Mouse (Mus musculus): ENCODE data around the gene Foxr1. TPM values are rescaled to one million over a fixed set of nuclear protein-coding genes. Genes with fewer than 3 reads are reported as not detected.
"Not testable (repeated sequence)": the region's sequence is repeated elsewhere in the genome, so short reads cannot be mapped to it uniquely, and the experiment has no call there.

Foxr1 gene
- total and polyA plus RNA-seq, 2 experiments from 2014 or later = not detected

- peaks cover 32% of the 10 kb centered on the region for H3K36me3 ChIP-seq (ENCODE audit: insufficient read depth, low read length)
- H3K4me2 ChIP-seq (ENCODE audit: low read depth, low read length, poor library complexity, severe bottlenecking) = no peak overlapping the region
- no peak overlapping the region for H3K27ac ChIP-seq (ENCODE audit: low read depth, low read length)
- ATAC-seq (ENCODE audit: low FRiP score) = no peak
- no peak overlapping the region for H3K9ac ChIP-seq (replicated peaks; ENCODE audit: low read length, poor library complexity, severe bottlenecking)
- WGBS = 83% methylated on average over 2 of the region's 2 CpGs
- H3K9me3 ChIP-seq (ENCODE audit: low read length) = no peaks in the 10 kb centered on the region
- no peaks in the 10 kb centered on the region for H3K4me1 ChIP-seq (ENCODE audit: insufficient read depth, low read length)
- TF ChIP-seq CTCF (IDR thresholded peaks at IDR 0.05) = no peak
- no peak for DNase-seq (ENCODE audit: low spot score)
- H3K4me3 ChIP-seq (ENCODE audit: low read depth, low read length) = no peak overlapping the region
- H3K27me3 ChIP-seq (ENCODE audit: insufficient read depth, low read length) = no peaks in the 10 kb centered on the region
Measured at GRCm38 (mm10) chr9:44412781-44413180, 28.2 kb downstream of the Foxr1 start.

- no peak overlapping the region for H3K4me3 ChIP-seq (ENCODE audit: low read depth, low read length)
- TF ChIP-seq CTCF (IDR thresholded peaks at IDR 0.05) = no peak
- H3K4me2 ChIP-seq (ENCODE audit: low read depth, low read length, poor library complexity, severe bottlenecking) = no peak overlapping the region
- H3K4me1 ChIP-seq (ENCODE audit: insufficient read depth, low read length) = no peaks in the 10 kb centered on the region
- H3K9ac ChIP-seq (replicated peaks; ENCODE audit: low read length, poor library complexity, severe bottlenecking) = no peak overlapping the region
- ATAC-seq (ENCODE audit: low FRiP score) = no peak
- peaks cover 32% of the 10 kb centered on the region for H3K36me3 ChIP-seq (ENCODE audit: insufficient read depth, low read length)
- H3K9me3 ChIP-seq (ENCODE audit: low read length) = no peaks in the 10 kb centered on the region
- WGBS = 86% methylated on average over 4 of the region's 4 CpGs
- no peaks in the 10 kb centered on the region for H3K27me3 ChIP-seq (ENCODE audit: insufficient read depth, low read length)
- no peak for DNase-seq (ENCODE audit: low spot score)
- no peak overlapping the region for H3K27ac ChIP-seq (ENCODE audit: low read depth, low read length)
Measured at GRCm38 (mm10) chr9:44412306-44412705, 28.6 kb downstream of the Foxr1 start.

- Histone ChIP-seq H3K27me3 (ENCODE audit: insufficient read depth, low read length) (no peaks in the 10 kb centered on the region), H3K4me2 (ENCODE audit: low read depth, low read length, poor library complexity, severe bottlenecking) (no peak overlapping the region), H3K9me3 (ENCODE audit: low read length) (no peaks in the 10 kb centered on the region), H3K4me3 (ENCODE audit: low read depth, low read length) (no peak overlapping the region), H3K4me1 (ENCODE audit: insufficient read depth, low read length) (no peaks in the 10 kb centered on the region), H3K36me3 (ENCODE audit: insufficient read depth, low read length) (peaks cover 32% of the 10 kb centered on the region), H3K27ac (ENCODE audit: low read depth, low read length) (no peak overlapping the region), H3K9ac (replicated peaks; ENCODE audit: low read length, poor library complexity, severe bottlenecking) (no peak overlapping the region)
- WGBS = 87% methylated on average over 1 of the region's 1 CpGs
- ATAC-seq (ENCODE audit: low FRiP score) (no peak), DNase-seq (ENCODE audit: low spot score) (no peak)
- no peak for TF ChIP-seq CTCF (IDR thresholded peaks at IDR 0.05)
Measured at GRCm38 (mm10) chr9:44411601-44412130, 29.3 kb downstream of the Foxr1 start.

GRCm38 (mm10) chr9:44410647-44411336, 30.1 kb downstream of the Foxr1 start:
- DNase-seq (ENCODE audit: low spot score) (no peak), ATAC-seq (ENCODE audit: low FRiP score) (no peak)
- Histone ChIP-seq H3K27me3 (ENCODE audit: insufficient read depth, low read length) (no peaks in the 10 kb centered on the region), H3K4me3 (ENCODE audit: low read depth, low read length) (no peak overlapping the region), H3K27ac (ENCODE audit: low read depth, low read length) (no peak overlapping the region), H3K36me3 (ENCODE audit: insufficient read depth, low read length) (peaks cover 32% of the 10 kb centered on the region), H3K4me1 (ENCODE audit: insufficient read depth, low read length) (no peaks in the 10 kb centered on the region), H3K9me3 (ENCODE audit: low read length) (no peaks in the 10 kb centered on the region), H3K9ac (replicated peaks; ENCODE audit: low read length, poor library complexity, severe bottlenecking) (no peak overlapping the region), H3K4me2 (ENCODE audit: low read depth, low read length, poor library complexity, severe bottlenecking) (no peak overlapping the region)
- WGBS = 86% methylated on average over 2 of the region's 2 CpGs
- no peak for TF ChIP-seq CTCF (IDR thresholded peaks at IDR 0.05)

- H3K27ac ChIP-seq (ENCODE audit: low read depth, low read length); DNase-seq (ENCODE audit: low spot score); ATAC-seq (ENCODE audit: low FRiP score); H3K4me1 ChIP-seq (ENCODE audit: insufficient read depth, low read length); H3K9ac ChIP-seq (replicated peaks; ENCODE audit: low read length, poor library complexity, severe bottlenecking); H3K9me3 ChIP-seq (ENCODE audit: low read length); H3K27me3 ChIP-seq (ENCODE audit: insufficient read depth, low read length): not testable (repeated sequence)
- Histone ChIP-seq H3K36me3 (ENCODE audit: insufficient read depth, low read length) (peaks cover 42% of the 10 kb centered on the region), H3K4me2 (ENCODE audit: low read depth, low read length, poor library complexity, severe bottlenecking) (peak overlapping the region; percentile 56), H3K4me3 (ENCODE audit: low read depth, low read length) (peak overlapping the region; percentile 71)
- 85% methylated on average over 9 of the region's 9 CpGs for WGBS
Measured at GRCm38 (mm10) chr9:44408693-44409092, 32.2 kb downstream of the Foxr1 start.

- no peak for TF ChIP-seq CTCF (IDR thresholded peaks at IDR 0.05)
- H3K36me3 ChIP-seq (ENCODE audit: insufficient read depth, low read length) = peaks cover 42% of the 10 kb centered on the region
- no peaks in the 10 kb centered on the region for H3K27me3 ChIP-seq (ENCODE audit: insufficient read depth, low read length)
- H3K27ac ChIP-seq (ENCODE audit: low read depth, low read length) = peak overlapping the region; percentile 93
- H3K9me3 ChIP-seq (ENCODE audit: low read length) = no peaks in the 10 kb centered on the region
- peak overlapping the region; percentile 56 for H3K4me2 ChIP-seq (ENCODE audit: low read depth, low read length, poor library complexity, severe bottlenecking)
- DNase-seq (ENCODE audit: low spot score) = no peak
- no peaks in the 10 kb centered on the region for H3K4me1 ChIP-seq (ENCODE audit: insufficient read depth, low read length)
- H3K9ac ChIP-seq (replicated peaks; ENCODE audit: low read length, poor library complexity, severe bottlenecking) = peak overlapping the region; percentile 81
- peak overlapping the region; percentile 71 for H3K4me3 ChIP-seq (ENCODE audit: low read depth, low read length)
- peak; percentile 64 for ATAC-seq (ENCODE audit: low FRiP score)
- under 1% methylated on average over 24 of the region's 24 CpGs for WGBS
Measured at GRCm38 (mm10) chr9:44407752-44408097, 33.2 kb downstream of the Foxr1 start.
